Mouse (Mus musculus) large intestine, adult 2 months (tissue): Measurements from ENCODE around the gene Whrn. TPM values are rescaled to one million over a fixed set of nuclear protein-coding genes. Genes with fewer than 3 reads are reported as not detected.

ENCODE experiments used
- DNase-seq: peaks from one replicate; pipeline ENCODE4 v3.0.0-alpha.2; 2012; ENCODE audit warnings: low read depth, low spot score
- WGBS: fragments of 180-500 bp; shearing (Covaris S2); methylation state at CpG from one replicate; pipeline ENCODE4 v1.1.7; 2018; 5-methylcytosine and 5-hydroxymethylcytosine counted together
- polyA plus RNA-seq: library from polyadenylated mRNA; depleted of rRNA; stranded (reverse); fragments of >200 nt; gene quantifications from 2 replicates; pipeline ENCODE4 v1.2.3, GENCODE M21; 2012

The Whrn gene
- polyA plus RNA-seq, 1 experiment: 11.0 TPM

- no peak for DNase-seq
- under 1% methylated on average over 103 of the region's 107 CpGs for WGBS
Observed at GRCm38 (mm10) chr4:63494967-63495914, 550 bp downstream of the Whrn start.

- WGBS: 3% methylated on average over 43 of the region's 43 CpGs
- no peak for DNase-seq
Observed at GRCm38 (mm10) chr4:63494401-63494966, 1.3 kb downstream of the Whrn start.

GRCm38 (mm10) chr4:63493351-63494121 lies 2.3 kb downstream of the Whrn start:
- DNase-seq: no peak
- 65% methylated on average over 9 of the region's 9 CpGs for WGBS

- WGBS: 76% methylated on average over 6 of the region's 6 CpGs
- DNase-seq: no peak
Observed at GRCm38 (mm10) chr4:63491521-63491920, 4.3 kb downstream of the Whrn start.

GRCm38 (mm10) chr4:63490146-63490545 lies 5.6 kb downstream of the Whrn start:
- DNase-seq: no peak
- WGBS: 80% methylated on average over 3 of the region's 3 CpGs

- 58% methylated on average over 10 of the region's 10 CpGs for WGBS
- DNase-seq: no peak
Observed at GRCm38 (mm10) chr4:63489676-63490075, 6.1 kb downstream of the Whrn start.

GRCm38 (mm10) chr4:63487916-63488315 lies 7.9 kb downstream of the Whrn start:
- WGBS: 71% methylated on average over 2 of the region's 2 CpGs
- DNase-seq: no peak

- no peak for DNase-seq
- WGBS: 85% methylated on average over 6 of the region's 6 CpGs
Observed at GRCm38 (mm10) chr4:63487256-63487655, 8.5 kb downstream of the Whrn start.

GRCm38 (mm10) chr4:63486523-63486922 lies 9.3 kb downstream of the Whrn start:
- 41% methylated on average over 4 of the region's 4 CpGs for WGBS
- DNase-seq: no peak

GRCm38 (mm10) chr4:63483741-63484140 lies 12.1 kb downstream of the Whrn start:
- WGBS: 49% methylated on average over 7 of the region's 7 CpGs

GRCm38 (mm10) chr4:63480845-63481167 lies 15.0 kb downstream of the Whrn start:
- 31% methylated on average over 11 of the region's 11 CpGs for WGBS
- DNase-seq: no peak

More at GRCm38 (mm10) chr4:63483741-63484140, 12.1 kb downstream of the Whrn start:
- no peak for DNase-seq

- 16% methylated on average over 11 of the region's 11 CpGs for WGBS
- no peak for DNase-seq
Observed at GRCm38 (mm10) chr4:63480098-63480844, 15.5 kb downstream of the Whrn start.

GRCm38 (mm10) chr4:63478036-63478435 lies 17.8 kb downstream of the Whrn start:
- WGBS: 74% methylated on average over 7 of the region's 7 CpGs
- DNase-seq: no peak

- 90% methylated on average over 6 of the region's 6 CpGs for WGBS
- no peak for DNase-seq
Observed at GRCm38 (mm10) chr4:63476891-63477290, 18.9 kb downstream of the Whrn start.

- DNase-seq: no peak
- 75% methylated on average over 3 of the region's 3 CpGs for WGBS
Observed at GRCm38 (mm10) chr4:63475208-63475607, 20.6 kb downstream of the Whrn start.

- 69% methylated on average over 2 of the region's 2 CpGs for WGBS
- no peak for DNase-seq
Observed at GRCm38 (mm10) chr4:63474439-63474838, 21.4 kb downstream of the Whrn start.

GRCm38 (mm10) chr4:63467338-63467737 lies 28.5 kb downstream of the Whrn start:
- DNase-seq: no peak
- WGBS: 76% methylated on average over 10 of the region's 10 CpGs

GRCm38 (mm10) chr4:63466192-63466591 lies 29.6 kb downstream of the Whrn start:
- WGBS: 90% methylated on average over 6 of the region's 6 CpGs
- DNase-seq: no peak

GRCm38 (mm10) chr4:63460876-63461525 lies 34.8 kb downstream of the Whrn start:
- DNase-seq: no peak
- WGBS: 61% methylated on average over 7 of the region's 7 CpGs
